Mouse (Mus musculus): Measurements from ENCODE around the gene Fcrla. TPM values are rescaled to one million over a fixed set of nuclear protein-coding genes. Genes with fewer than 3 reads are reported as not detected.

Fcrla gene
- total and polyA plus RNA-seq, 3 experiments = 0.39 to 2.2 (median 0.89) TPM

DNA sequence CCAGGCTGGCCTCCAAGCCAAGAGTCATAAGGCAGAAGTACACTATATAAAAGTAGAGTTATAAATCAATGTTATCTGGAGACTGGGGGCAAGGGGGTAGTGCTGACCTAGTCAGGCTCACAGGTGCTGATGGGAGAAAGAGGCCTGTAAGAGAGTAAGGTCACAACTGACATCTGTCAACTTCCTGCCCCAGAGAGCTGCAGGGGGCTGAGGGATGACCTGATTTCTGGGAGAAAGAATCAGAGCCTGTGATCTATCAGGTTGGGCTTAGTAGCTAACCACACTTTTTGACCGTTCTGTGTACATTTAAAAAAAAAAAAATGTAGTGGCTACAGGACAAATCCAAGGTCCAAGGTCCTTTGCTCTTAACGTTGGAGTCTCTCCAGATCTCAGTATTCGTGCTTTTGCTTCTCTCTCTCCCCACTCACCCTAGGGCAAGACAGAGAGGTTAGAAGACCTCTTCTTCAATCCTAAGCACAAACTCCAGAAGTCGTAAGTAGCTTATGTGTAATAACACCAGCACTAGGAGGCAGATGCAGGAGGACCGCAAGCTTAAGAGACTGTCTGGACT, 44.4 kb downstream of the Fcrla start:
- Histone ChIP-seq H3K79me2 (replicated peaks; ENCODE audit: control insufficient read depth, insufficient read depth, low read length) (no peaks in the 10 kb centered on the region; the same call in 1 of the 2 replicates), H3K4me1 (ENCODE audit: control insufficient read depth, insufficient read depth, low read length) (peaks cover 2% of the 10 kb centered on the region), H3K27me3 (ENCODE audit: control insufficient read depth, insufficient read depth, low read length) (no peaks in the 10 kb centered on the region), H3K9ac (ENCODE audit: low read depth, low read length) (no peak overlapping the region), H3K36me3 (ENCODE audit: control insufficient read depth, insufficient read depth, low read length) (peaks cover 2% of the 10 kb centered on the region; the same call in 1 of the 2 replicates), H3K4me3 (no peak overlapping the region), H3K27ac (no peak overlapping the region)
- DNase-seq = no peak
- TF ChIP-seq EP300 (IDR thresholded peaks at IDR 0.05; ENCODE audit: insufficient read depth, low read depth, low read length) = no peak
- TF ChIP-seq CTCF (IDR thresholded peaks at IDR 0.05) = no peak
- no peak for TF ChIP-seq POLR2A (IDR thresholded peaks at IDR 0.05; ENCODE audit: insufficient read depth, low read depth, low read length)
- intact Hi-C loops (cut with DNase I) = no loop called here
- 74% methylated on average over 5 of the region's 5 CpGs for WGBS

DNA sequence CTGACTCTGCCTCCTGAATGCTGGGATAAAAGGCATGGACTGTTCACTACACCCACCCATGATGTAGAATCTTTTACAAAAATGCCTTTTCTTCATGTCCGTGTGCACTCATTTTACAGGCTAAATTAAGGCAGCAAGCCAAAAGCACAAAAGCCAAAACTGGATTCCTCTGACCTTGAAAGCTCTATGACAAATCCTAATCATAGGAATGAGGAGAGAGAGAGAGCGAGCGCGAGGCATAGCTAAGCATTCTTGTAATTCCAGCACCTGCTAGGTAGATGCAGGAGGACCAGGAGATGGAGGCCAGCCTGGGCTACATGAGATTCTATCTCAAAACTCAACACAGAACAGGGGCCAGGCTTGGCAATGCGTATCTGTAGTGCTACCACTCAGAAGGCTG, 50.5 kb downstream of the Fcrla start:
- no peaks in the 10 kb centered on the region for H3K79me2 ChIP-seq (replicated peaks; ENCODE audit: control insufficient read depth, insufficient read depth, low read length)
- WGBS = 73% methylated on average over 5 of the region's 5 CpGs
- peaks cover 2% of the 10 kb centered on the region for H3K36me3 ChIP-seq (ENCODE audit: control insufficient read depth, insufficient read depth, low read length)
- H3K27me3 ChIP-seq (ENCODE audit: control insufficient read depth, insufficient read depth, low read length) = no peaks in the 10 kb centered on the region
- H3K9ac ChIP-seq (ENCODE audit: low read depth, low read length) = no peak overlapping the region
- no peaks in the 10 kb centered on the region for H3K4me1 ChIP-seq (ENCODE audit: control insufficient read depth, insufficient read depth, low read length)
- H3K4me3 ChIP-seq = no peak overlapping the region
- DNase-seq = no peak
- TF ChIP-seq EP300 (IDR thresholded peaks at IDR 0.05; ENCODE audit: insufficient read depth, low read depth, low read length) (no peak), POLR2A (IDR thresholded peaks at IDR 0.05; ENCODE audit: insufficient read depth, low read depth, low read length) (no peak), CTCF (IDR thresholded peaks at IDR 0.05) (no peak)
- intact Hi-C loops (cut with DNase I) = no loop called here
- H3K27ac ChIP-seq = no peak overlapping the region

- Histone ChIP-seq H3K27ac (no peak overlapping the region), H3K9ac (ENCODE audit: low read depth, low read length) (no peak overlapping the region), H3K4me1 (ENCODE audit: control insufficient read depth, insufficient read depth, low read length) (no peaks in the 10 kb centered on the region), H3K36me3 (ENCODE audit: control insufficient read depth, insufficient read depth, low read length) (peaks cover 2% of the 10 kb centered on the region), H3K27me3 (ENCODE audit: control insufficient read depth, insufficient read depth, low read length) (no peaks in the 10 kb centered on the region), H3K4me3 (no peak overlapping the region), H3K79me2 (replicated peaks; ENCODE audit: control insufficient read depth, insufficient read depth, low read length) (no peaks in the 10 kb centered on the region)
- DNase-seq = no peak
- WGBS = 82% methylated on average over 3 of the region's 3 CpGs
- intact Hi-C loops (cut with DNase I) = no loop called here
- TF ChIP-seq EP300 (IDR thresholded peaks at IDR 0.05; ENCODE audit: insufficient read depth, low read depth, low read length) (no peak), POLR2A (IDR thresholded peaks at IDR 0.05; ENCODE audit: insufficient read depth, low read depth, low read length) (no peak), CTCF (IDR thresholded peaks at IDR 0.05) (no peak)
Measured at GRCm38 (mm10) chr1:170875676-170876075, 51.7 kb downstream of the Fcrla start.

- Histone ChIP-seq H3K4me3 (no peak overlapping the region), H3K79me2 (replicated peaks; ENCODE audit: control insufficient read depth, insufficient read depth, low read length) (no peaks in the 10 kb centered on the region; the same call in 1 of the 2 replicates), H3K9ac (ENCODE audit: low read depth, low read length) (no peak overlapping the region), H3K36me3 (ENCODE audit: control insufficient read depth, insufficient read depth, low read length) (no peaks in the 10 kb centered on the region; the same call in 1 of the 2 replicates), H3K4me1 (ENCODE audit: control insufficient read depth, insufficient read depth, low read length) (peaks cover 1% of the 10 kb centered on the region; the same call in 1 of the 2 replicates), H3K27me3 (ENCODE audit: control insufficient read depth, insufficient read depth, low read length) (no peaks in the 10 kb centered on the region), H3K27ac (no peak overlapping the region)
- no peak for DNase-seq
- no peak for TF ChIP-seq EP300 (IDR thresholded peaks at IDR 0.05; ENCODE audit: insufficient read depth, low read depth, low read length)
- TF ChIP-seq CTCF (IDR thresholded peaks at IDR 0.05) = no peak
- TF ChIP-seq POLR2A (IDR thresholded peaks at IDR 0.05; ENCODE audit: insufficient read depth, low read depth, low read length) = no peak
- 97% methylated on average over 2 of the region's 2 CpGs for WGBS
- intact Hi-C loops (cut with DNase I) = no loop called here
Measured at GRCm38 (mm10) chr1:170871961-170872360, 55.4 kb downstream of the Fcrla start.

DNA sequence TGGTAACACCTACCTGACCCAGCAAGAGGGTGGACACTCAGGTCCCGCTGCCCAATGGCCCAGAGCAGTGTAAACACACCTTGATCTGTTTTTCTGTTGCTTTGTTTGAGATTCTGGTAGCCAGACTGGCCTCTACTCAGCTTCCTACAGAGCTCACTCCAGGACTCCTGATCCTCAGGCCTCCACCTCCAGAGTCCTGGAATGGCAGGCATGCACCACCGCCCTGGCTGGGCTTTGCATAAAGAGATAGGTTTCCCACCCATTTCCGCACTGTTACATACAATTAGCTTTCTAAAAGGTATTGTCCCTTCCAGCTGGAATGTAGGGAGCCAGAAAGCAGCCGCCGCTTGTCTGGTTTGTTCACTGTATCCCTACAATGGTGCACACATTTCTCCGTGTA, 56.0 kb downstream of the Fcrla start:
- Histone ChIP-seq H3K27ac (no peak overlapping the region), H3K79me2 (replicated peaks; ENCODE audit: control insufficient read depth, insufficient read depth, low read length) (no peaks in the 10 kb centered on the region; the same call in 1 of the 2 replicates), H3K4me1 (ENCODE audit: control insufficient read depth, insufficient read depth, low read length) (peaks cover 1% of the 10 kb centered on the region; the same call in 1 of the 2 replicates), H3K36me3 (ENCODE audit: control insufficient read depth, insufficient read depth, low read length) (no peaks in the 10 kb centered on the region), H3K27me3 (ENCODE audit: control insufficient read depth, insufficient read depth, low read length) (no peaks in the 10 kb centered on the region), H3K4me3 (no peak overlapping the region), H3K9ac (ENCODE audit: low read depth, low read length) (no peak overlapping the region)
- intact Hi-C loops (cut with DNase I) = no loop called here
- DNase-seq = no peak
- 93% methylated on average over 6 of the region's 6 CpGs for WGBS
- TF ChIP-seq POLR2A (IDR thresholded peaks at IDR 0.05; ENCODE audit: insufficient read depth, low read depth, low read length) (no peak), EP300 (IDR thresholded peaks at IDR 0.05; ENCODE audit: insufficient read depth, low read depth, low read length) (no peak), CTCF (IDR thresholded peaks at IDR 0.05) (no peak)

DNA sequence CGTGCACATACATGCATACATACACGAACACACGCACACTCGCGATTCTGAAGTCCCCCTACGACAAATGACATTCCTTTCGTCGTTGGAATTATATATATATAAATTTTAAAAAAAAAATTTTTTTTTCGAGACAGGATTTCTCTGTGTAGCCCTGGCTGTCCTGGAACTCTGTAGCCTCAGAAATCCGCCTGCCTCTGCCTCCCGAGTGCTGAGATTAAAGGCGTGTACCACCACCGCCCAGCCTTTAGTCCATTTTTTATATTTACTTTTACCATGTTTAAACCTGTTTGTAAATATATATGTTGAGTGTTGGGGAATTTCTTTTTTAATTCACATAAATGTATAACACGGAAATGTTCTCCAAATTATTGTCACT, 58.5 kb downstream of the Fcrla start:
- Histone ChIP-seq H3K4me1 (ENCODE audit: control insufficient read depth, insufficient read depth, low read length) (peaks cover 3% of the 10 kb centered on the region), H3K27ac (peak overlapping the region; percentile 79), H3K9ac (ENCODE audit: low read depth, low read length) (peak overlapping the region; percentile 63), H3K27me3 (ENCODE audit: control insufficient read depth, insufficient read depth, low read length) (no peaks in the 10 kb centered on the region), H3K4me3 (peak overlapping the region; percentile 76), H3K36me3 (ENCODE audit: control insufficient read depth, insufficient read depth, low read length) (peaks cover 4% of the 10 kb centered on the region), H3K79me2 (replicated peaks; ENCODE audit: control insufficient read depth, insufficient read depth, low read length) (peaks cover 2% of the 10 kb centered on the region)
- intact Hi-C loops (cut with DNase I) = no loop called here
- 11% methylated on average over 14 of the region's 14 CpGs for WGBS
- no peak for TF ChIP-seq CTCF (IDR thresholded peaks at IDR 0.05)
- no peak for TF ChIP-seq EP300 (IDR thresholded peaks at IDR 0.05; ENCODE audit: insufficient read depth, low read depth, low read length)
- TF ChIP-seq POLR2A (IDR thresholded peaks at IDR 0.05; ENCODE audit: insufficient read depth, low read depth, low read length) = no peak
- no peak for DNase-seq

Measured in heart, adult 2 months (tissue).